Mouse (Mus musculus) small intestine, adult 2 months (tissue): ENCODE data around the gene Xylt1. TPM values are rescaled to one million over a fixed set of nuclear protein-coding genes. Genes with fewer than 3 reads are reported as not detected.

Source experiments
- H3K27ac ChIP-seq: fragments of 200-500 bp; 2 replicates; pipeline ENCODE4 v1.5.1; 2012; ENCODE audit warnings: low read depth, low read length, control low read depth, inconsistent platforms; ENCODE audit not compliant: insufficient read depth
- H3K27me3 ChIP-seq: fragments of 200-500 bp; 2 replicates; pipeline ENCODE4 v1.6.1; 2012; ENCODE audit warnings: mild to moderate bottlenecking, moderate library complexity, low read length, inconsistent platforms; ENCODE audit not compliant: control insufficient read depth, insufficient read depth
- H3K36me3 ChIP-seq: fragments of 200-500 bp; 2 replicates; pipeline ENCODE4 v1.6.1; 2012; ENCODE audit warnings: mild to moderate bottlenecking, low read length, control low read depth, inconsistent platforms; ENCODE audit not compliant: control insufficient read depth, insufficient read depth
- H3K4me1 ChIP-seq: fragments of 200-500 bp; 2 replicates; pipeline ENCODE4 v1.6.1; 2012; ENCODE audit warnings: low read length, inconsistent platforms, mixed read lengths; ENCODE audit not compliant: control insufficient read depth, insufficient read depth, insufficient read length
- H3K4me3 ChIP-seq: fragments of 200-500 bp; 2 replicates; pipeline ENCODE4 v1.5.1; 2012; ENCODE audit warnings: low read depth, mild to moderate bottlenecking, control low read depth, inconsistent platforms, low read length, moderate library complexity
- CTCF ChIP-seq: fragments of 200-500 bp; IDR thresholded peaks from 2 replicates; pipeline ENCODE4 v1.5.1; 2012; ENCODE audit warnings: low read depth, mild to moderate bottlenecking, control low read depth, inconsistent platforms, low read length, moderate library complexity, mixed read lengths; ENCODE audit not compliant: insufficient replicate concordance, insufficient read length; ENCODE audit errors: extremely low read depth
- POLR2A ChIP-seq: fragments of 200-500 bp; IDR thresholded peaks from 2 replicates; pipeline ENCODE4 v1.6.1; 2012; ENCODE audit warnings: low read depth, mild to moderate bottlenecking, control low read depth, inconsistent platforms, low read length, moderate library complexity
- WGBS: fragments of 180-500 bp; shearing (Covaris S2); methylation state at CpG from one replicate; pipeline ENCODE4 v1.1.7; 2018; 5-methylcytosine and 5-hydroxymethylcytosine counted together
- polyA plus RNA-seq: library from polyadenylated mRNA; depleted of rRNA; stranded (reverse); fragments of >200 nt; gene quantifications from 2 replicates; pipeline ENCODE4 v1.2.3, GENCODE M21; 2012

The Xylt1 gene
- polyA plus RNA-seq, 1 experiment, result 2.9 TPM

GRCm38 (mm10) chr7:117445471-117445870 lies 64.7 kb downstream of the Xylt1 start:
- H3K4me1 ChIP-seq, result no peaks in the 10 kb centered on the region
- no peak overlapping the region for H3K4me3 ChIP-seq
- no peaks in the 10 kb centered on the region for H3K27me3 ChIP-seq
- no peak for TF ChIP-seq CTCF
- no peak for TF ChIP-seq POLR2A
- no peak overlapping the region for H3K27ac ChIP-seq
- H3K36me3 ChIP-seq, result no peaks in the 10 kb centered on the region
- whole genome bisulfite sequencing, result 71% methylated on average over 3 of the region's 3 CpGs

GRCm38 (mm10) chr7:117449605-117450004 lies 68.8 kb downstream of the Xylt1 start:
- WGBS, result 96% methylated on average over 5 of the region's 5 CpGs
- H3K27ac ChIP-seq, result no peak overlapping the region
- TF ChIP-seq POLR2A (no peak), CTCF (no peak)

DNA sequence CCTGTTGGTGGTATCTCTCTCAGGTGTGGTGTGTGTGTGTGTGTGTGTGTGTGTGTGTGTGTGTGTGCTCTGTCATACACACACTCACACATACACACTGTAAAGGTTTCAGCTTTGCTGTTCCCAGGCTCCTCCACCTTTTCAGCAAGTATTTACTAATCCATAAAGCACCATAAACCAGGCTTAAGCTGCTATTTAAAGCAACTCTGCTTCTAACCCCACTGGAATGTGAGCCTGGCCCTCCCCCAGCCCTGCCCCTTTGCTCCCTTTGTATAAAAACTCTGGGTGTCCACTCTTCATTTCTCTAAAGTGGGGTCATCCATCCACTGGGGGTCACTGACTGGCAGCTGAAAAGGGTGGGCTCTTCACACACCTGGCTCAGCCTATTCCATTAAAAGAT lies 70.4 kb downstream of the Xylt1 start:
- Histone ChIP-seq H3K27me3 (no peaks in the 10 kb centered on the region), H3K27ac (no peak overlapping the region), H3K4me1 (peaks cover 2% of the 10 kb centered on the region; the same call in 1 of the 2 replicates), H3K4me3 (no peak overlapping the region), H3K36me3 (no peaks in the 10 kb centered on the region)
- TF ChIP-seq CTCF, result no peak
- no peak for TF ChIP-seq POLR2A

More at GRCm38 (mm10) chr7:117449605-117450004, 68.8 kb downstream of the Xylt1 start:
- Histone ChIP-seq H3K4me3 (no peak overlapping the region), H3K27me3 (no peaks in the 10 kb centered on the region), H3K36me3 (no peaks in the 10 kb centered on the region), H3K4me1 (peaks cover 2% of the 10 kb centered on the region; the same call in 1 of the 2 replicates)

- no peak for TF ChIP-seq POLR2A
- TF ChIP-seq CTCF, result no peak
- Histone ChIP-seq H3K27ac (no peak overlapping the region), H3K4me3 (no peak overlapping the region), H3K27me3 (no peaks in the 10 kb centered on the region), H3K4me1 (peaks cover 2% of the 10 kb centered on the region; the same call in 1 of the 2 replicates), H3K36me3 (no peaks in the 10 kb centered on the region)
- 10% methylated on average over 2 of the region's 2 CpGs for WGBS
Observed at GRCm38 (mm10) chr7:117452269-117452668, 71.5 kb downstream of the Xylt1 start.

GRCm38 (mm10) chr7:117454789-117455548 lies 74.2 kb downstream of the Xylt1 start:
- TF ChIP-seq POLR2A, result no peak
- TF ChIP-seq CTCF, result no peak
- Histone ChIP-seq H3K27me3 (no peaks in the 10 kb centered on the region), H3K36me3 (no peaks in the 10 kb centered on the region), H3K27ac (no peak overlapping the region), H3K4me3 (no peak overlapping the region), H3K4me1 (peaks cover 2% of the 10 kb centered on the region; the same call in 1 of the 2 replicates)
- 90% methylated on average over 11 of the region's 11 CpGs for WGBS

DNA sequence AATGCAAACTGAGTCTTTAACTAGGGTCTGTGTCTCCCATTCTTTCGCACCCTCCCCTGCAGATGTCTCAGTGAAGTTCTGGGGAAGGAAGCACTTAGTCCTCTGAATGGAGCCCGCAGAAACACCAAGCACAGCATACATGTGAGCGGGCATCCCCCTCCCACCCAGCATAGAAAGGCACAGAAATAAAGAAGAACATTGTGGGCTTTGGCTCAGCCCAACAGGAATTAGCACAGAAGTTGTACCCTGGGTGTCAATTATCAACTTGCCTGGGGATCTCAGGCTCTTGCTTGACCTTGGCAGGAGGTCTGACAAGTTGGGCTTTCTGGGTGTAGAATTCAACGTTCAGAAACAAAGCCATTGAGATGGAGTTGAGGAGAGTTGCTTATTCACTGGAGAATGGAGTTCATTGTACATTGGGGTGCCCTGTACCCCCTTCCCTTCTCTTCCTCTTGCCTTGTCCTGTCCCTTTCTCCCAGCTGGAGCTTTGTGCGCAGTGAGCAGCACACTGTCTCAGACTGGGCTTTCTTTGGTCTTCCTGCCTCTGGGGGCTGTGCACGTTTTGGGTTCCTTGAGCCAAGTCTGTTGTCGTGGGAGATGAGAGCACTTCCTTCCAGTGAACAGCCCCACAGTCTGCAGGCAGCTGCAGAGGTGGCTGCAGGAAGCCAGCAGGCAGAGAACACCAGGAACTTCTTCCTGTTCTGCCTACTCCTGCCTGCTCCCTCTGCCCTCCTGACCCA lies 81.6 kb downstream of the Xylt1 start:
- no peak overlapping the region for H3K27ac ChIP-seq
- no peak overlapping the region for H3K4me3 ChIP-seq
- 55% methylated on average over 7 of the region's 7 CpGs for WGBS
- no peaks in the 10 kb centered on the region for H3K4me1 ChIP-seq
- no peaks in the 10 kb centered on the region for H3K36me3 ChIP-seq
- no peaks in the 10 kb centered on the region for H3K27me3 ChIP-seq
- no peak for TF ChIP-seq POLR2A
- TF ChIP-seq CTCF, result no peak

- H3K4me3 ChIP-seq, result no peak overlapping the region
- no peak overlapping the region for H3K27ac ChIP-seq
- H3K27me3 ChIP-seq, result no peaks in the 10 kb centered on the region
- no peak for TF ChIP-seq POLR2A
- peaks cover 2% of the 10 kb centered on the region; the same call in 1 of the 2 replicates for H3K4me1 ChIP-seq
- 72% methylated on average over 4 of the region's 4 CpGs for WGBS
- no peaks in the 10 kb centered on the region for H3K36me3 ChIP-seq
Observed at GRCm38 (mm10) chr7:117464956-117465355, 84.2 kb downstream of the Xylt1 start.
